Mouse (Mus musculus) ES-E14 (cell line): Measurements from ENCODE around the gene Icmt. TPM values are rescaled to one million over a fixed set of nuclear protein-coding genes. Genes with fewer than 3 reads are reported as not detected.

Experiments used
- DNase-seq: peaks from one replicate; pipeline ENCODE4 v3.0.0-alpha.2; 2013; ENCODE audit warnings: low read depth, low spot score
- H3K27ac ChIP-seq: 2 replicates; pipeline ENCODE4 v1.5.1; 2012; ENCODE audit warnings: low read depth, mild to moderate bottlenecking, low read length, moderate library complexity, mixed read lengths; ENCODE audit not compliant: poor library complexity, insufficient read depth, severe bottlenecking
- H3K36me3 ChIP-seq: 2 replicates; pipeline ENCODE4 v1.6.1; 2012; ENCODE audit warnings: mild to moderate bottlenecking, low read length, moderate library complexity, mixed read lengths; ENCODE audit not compliant: control insufficient read depth, poor library complexity, insufficient read depth, severe bottlenecking
- H3K4me1 ChIP-seq, 2 experiments: fragments of 150-350 bp in 1 of 2; sonication (generic) in 1 of 2; 2 replicates each; pipeline ENCODE4 v1.6.1; 2012; ENCODE audit warnings: low read length in 2 of 2, mild to moderate bottlenecking in 1 of 2, mixed read lengths in 1 of 2; ENCODE audit not compliant: control insufficient read depth in 2 of 2, insufficient read depth in 2 of 2, poor library complexity in 1 of 2
- H3K4me3 ChIP-seq, 2 experiments: fragments of 150-350 bp in 1 of 2; sonication (generic) in 1 of 2; 2 replicates each; pipeline ENCODE4 v1.5.1; 2012; ENCODE audit warnings: low read length in 2 of 2, low read depth in 1 of 2, mild to moderate bottlenecking in 1 of 2, mixed read lengths in 1 of 2; ENCODE audit not compliant: insufficient read depth in 1 of 2, poor library complexity in 1 of 2, severe bottlenecking in 1 of 2
- H3K9ac ChIP-seq: 2 replicates; pipeline ENCODE4 v1.6.1; 2012; ENCODE audit warnings: low read depth, mild to moderate bottlenecking, low read length, mixed read lengths; ENCODE audit not compliant: poor library complexity, insufficient read depth, severe bottlenecking
- H3K9me3 ChIP-seq: fragments of 150-350 bp; sonication (generic); 2 replicates; pipeline ENCODE4 v1.6.1; 2012; ENCODE audit warnings: low read depth, mild to moderate bottlenecking, low read length; ENCODE audit not compliant: control insufficient read depth, insufficient read depth
- CHD2 ChIP-seq: IDR thresholded peaks from 2 replicates; pipeline ENCODE4 v1.6.1; 2014; ENCODE audit warnings: mild to moderate bottlenecking, low read depth, low read length, inconsistent platforms
- HCFC1 ChIP-seq: IDR thresholded peaks from 2 replicates; pipeline ENCODE4 v1.6.1; 2012; ENCODE audit warnings: low read length, inconsistent platforms, borderline replicate concordance; ENCODE audit not compliant: insufficient read depth
- MAFK ChIP-seq: IDR thresholded peaks from 2 replicates; pipeline ENCODE4 v1.6.1; 2014; ENCODE audit warnings: mild to moderate bottlenecking, low read depth, low read length, inconsistent platforms; ENCODE audit not compliant: insufficient read depth
- ZC3H11A ChIP-seq: IDR thresholded peaks from 2 replicates; pipeline ENCODE4 v1.6.1; 2012; ENCODE audit warnings: low read depth, mild to moderate bottlenecking, inconsistent platforms, low read length, borderline replicate concordance
- ZNF384 ChIP-seq: IDR thresholded peaks from 2 replicates; pipeline ENCODE4 v1.6.1; 2012; ENCODE audit warnings: low read depth, low read length, inconsistent platforms
- in situ Hi-C, 2 experiments: fragments of 600-800 bp; cut with MboI; formaldehyde crosslinking; loops; one replicate each; pipeline ENCODE4 v1.15.1; 2025; ENCODE audit warnings: low sequenced_read_pairs in 2 of 2, inconsistent platforms in 1 of 2; ENCODE audit not compliant: unreplicated experiment in 2 of 2
- total RNA-seq: library from RNA; depleted of rRNA; stranded (reverse); fragments of 300-350 nt; gene quantifications from 2 replicates; pipeline ENCODE4 v1.2.3, GENCODE M21; 2012

Icmt gene
- total RNA-seq, 1 experiment: 47.7 TPM

DNA sequence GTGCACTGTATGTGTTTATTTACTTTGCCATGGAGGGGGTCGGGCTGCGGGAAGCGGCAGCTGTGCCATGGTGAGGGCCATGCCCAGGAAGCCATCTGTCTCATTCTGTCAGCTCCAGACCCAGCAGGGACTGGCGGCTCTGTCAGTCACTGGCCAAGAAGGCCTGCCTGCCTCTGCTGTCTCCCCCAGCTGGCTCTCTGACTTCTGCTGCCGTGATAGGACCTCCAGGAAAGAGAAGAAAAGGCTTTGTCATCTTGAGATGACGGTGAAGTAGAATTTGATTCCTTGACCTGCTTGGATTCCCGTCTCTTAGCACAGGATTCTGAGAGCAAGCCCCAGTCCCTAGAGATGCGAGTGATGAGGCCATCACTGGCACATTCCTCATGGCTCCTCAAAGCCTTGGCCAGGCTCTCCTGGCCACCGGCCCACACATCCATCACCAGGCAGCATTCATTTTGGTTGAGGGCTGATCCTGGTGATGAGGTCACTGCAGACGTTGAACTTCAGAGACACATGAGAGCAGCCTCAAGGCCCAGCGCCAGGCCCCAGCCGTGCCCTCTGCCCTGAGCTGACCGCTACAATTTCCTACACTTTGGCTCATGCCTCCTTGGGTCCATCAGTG lies 29.2 kb upstream of the Icmt start:
- no peak overlapping the region for H3K9ac ChIP-seq
- no peak for DNase-seq
- H3K9me3 ChIP-seq: no peaks in the 10 kb centered on the region
- in situ Hi-C loops: no loop called here
- no peak overlapping the region for H3K4me3 ChIP-seq
- H3K27ac ChIP-seq: no peak overlapping the region
- peaks cover 6% of the 10 kb centered on the region; the same call in 1 of the 2 replicates for H3K36me3 ChIP-seq
- peaks cover 0 to 17% of the 10 kb centered on the region in 2 experiments; a peak in 3 of 4 replicates for H3K4me1 ChIP-seq
- no peak for TF ChIP-seq ZC3H11A
- TF ChIP-seq MAFK: no peak

- Histone ChIP-seq H3K4me1 (peaks cover 0 to 8% of the 10 kb centered on the region in 2 experiments; a peak in 1 of 4 replicates), H3K4me3 (no peak overlapping the region), H3K9ac (no peak overlapping the region), H3K36me3 (peaks cover 6% of the 10 kb centered on the region; the same call in 1 of the 2 replicates), H3K9me3 (no peaks in the 10 kb centered on the region), H3K27ac (no peak overlapping the region)
- no peak for DNase-seq
- in situ Hi-C loops: no loop called here
- TF ChIP-seq MAFK (no peak), ZNF384 (no peak), ZC3H11A (no peak), HCFC1 (no peak), CHD2 (no peak)
Measured at GRCm38 (mm10) chr4:152269967-152270366, 27.1 kb upstream of the Icmt start.

- H3K9me3 ChIP-seq: no peaks in the 10 kb centered on the region
- peaks cover 6% of the 10 kb centered on the region; the same call in 1 of the 2 replicates for H3K36me3 ChIP-seq
- H3K9ac ChIP-seq: no peak overlapping the region
- DNase-seq: no peak
- no peak overlapping the region for H3K27ac ChIP-seq
- H3K4me3 ChIP-seq: no peak overlapping the region
- TF ChIP-seq MAFK (no peak), ZNF384 (no peak), ZC3H11A (no peak), CHD2 (no peak), HCFC1 (no peak)
- in situ Hi-C loops: no loop called here
- H3K4me1 ChIP-seq: peaks cover 0 to 10% of the 10 kb centered on the region in 2 experiments; a peak in 1 of 4 replicates
Measured at GRCm38 (mm10) chr4:152270599-152270998, 26.4 kb upstream of the Icmt start.

DNA sequence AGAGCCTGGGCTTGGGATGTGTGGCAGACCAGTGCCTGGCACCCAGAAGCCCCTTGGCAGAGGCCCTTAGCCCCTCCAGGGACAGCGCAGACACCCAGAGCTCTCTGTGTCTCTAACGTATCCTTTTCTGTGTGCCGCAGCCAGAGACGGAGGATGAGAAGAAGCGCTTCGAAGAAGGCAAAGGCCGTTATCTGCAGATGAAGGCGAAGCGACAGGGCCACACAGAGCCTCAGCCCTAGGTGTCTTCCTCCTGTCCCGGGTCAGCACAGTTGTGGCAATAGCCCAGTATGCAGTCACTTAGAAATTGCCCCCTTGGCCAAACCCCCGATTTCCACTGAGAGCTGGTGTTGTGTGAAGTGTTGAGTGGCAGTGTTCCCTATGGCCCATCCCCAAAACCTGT lies 25.7 kb upstream of the Icmt start:
- H3K4me1 ChIP-seq: peaks cover 0 to 10% of the 10 kb centered on the region in 2 experiments; a peak in 1 of 4 replicates

DNA sequence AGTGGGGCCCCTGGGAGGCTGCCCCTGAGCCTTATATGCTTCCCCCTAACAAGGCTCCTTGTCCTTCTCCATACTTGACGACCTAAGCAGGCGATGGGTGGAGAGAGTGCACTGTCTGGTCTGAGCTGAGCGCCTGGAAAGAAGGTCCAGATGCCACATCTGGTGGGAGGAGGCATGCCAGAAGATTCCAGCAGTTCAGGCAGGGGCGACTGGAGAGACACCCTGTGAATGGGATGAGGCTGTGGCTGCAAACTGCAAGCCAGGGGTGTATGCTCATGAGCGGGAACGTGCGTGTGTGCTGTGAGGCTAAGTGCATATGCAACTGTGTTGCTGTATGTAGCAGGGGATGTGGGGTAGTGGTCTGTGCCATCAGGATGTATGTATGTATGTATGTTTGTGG lies 25.0 kb upstream of the Icmt start:
- no peak overlapping the region for H3K27ac ChIP-seq
- H3K4me1 ChIP-seq: peaks cover 0 to 14% of the 10 kb centered on the region in 2 experiments; a peak in 1 of 4 replicates

More for the DNA sequence above, 25.7 kb upstream of the Icmt start:
- in situ Hi-C loops: no loop called here
- Histone ChIP-seq H3K9me3 (no peaks in the 10 kb centered on the region), H3K36me3 (peaks cover 6% of the 10 kb centered on the region; the same call in 1 of the 2 replicates), H3K4me3 (no peak overlapping the region), H3K9ac (no peak overlapping the region), H3K27ac (no peak overlapping the region)
- no peak for TF ChIP-seq ZC3H11A
- TF ChIP-seq HCFC1: no peak
- TF ChIP-seq ZNF384: no peak
- TF ChIP-seq CHD2: no peak
- TF ChIP-seq MAFK: no peak
- no peak for DNase-seq

More for the DNA sequence above, 25.0 kb upstream of the Icmt start:
- peaks cover 6% of the 10 kb centered on the region; the same call in 1 of the 2 replicates for H3K36me3 ChIP-seq
- no peak overlapping the region for H3K9ac ChIP-seq
- DNase-seq: no peak
- no peaks in the 10 kb centered on the region for H3K9me3 ChIP-seq
- in situ Hi-C loops: no loop called here
- TF ChIP-seq MAFK: no peak
- no peak for TF ChIP-seq CHD2
- no peak for TF ChIP-seq ZNF384
- TF ChIP-seq HCFC1: no peak
- no peak for TF ChIP-seq ZC3H11A
- no peak overlapping the region for H3K4me3 ChIP-seq
